In genomic region chr13:40788225-40788624, GRCm38 (mm10) we compare ENCODE assay signal across 29 mouse cellular contexts. TPM values are rescaled to one million over a fixed set of nuclear protein-coding genes. Genes with fewer than 3 reads are reported as not detected.
DNase-seq lines count a peak whose midpoint lies in the region; ATAC-seq lines count a peak whose summit lies in the region.
"Had no signal": no experiment of that assay in that cellular context is flagged by ENCODE, and none has a peak within 500 bp of the region (broad histone marks: within the 10 kb centered on the region; RNA-seq: fewer than 3 reads in every experiment).

No protein-coding gene starts in this region.

- WGBS in limb, embryonic 10.5 days, result 79% methylated on average over 2 of the region's 2 CpGs

- no peak overlapping the region for H3K27ac ChIP-seq in limb, embryonic 10.5 days
- H3K27ac ChIP-seq: embryonic facial prominence, embryonic 15.5 days; forebrain, embryonic 15.5 days; hindbrain, embryonic 13.5 days; limb, embryonic 12.5 days; macrophage; midbrain, embryonic 13.5 days; neural tube, embryonic 12.5 days had no signal

- DNase-seq in layer of hippocampus, adult 11-12 months (ENCODE audit: low spot score), result peak; percentile 3
- DNase-seq in layer of hippocampus, postnatal 10 days (ENCODE audit: low spot score in 2 of 2), result no peak
- DNase-seq in lung, postnatal 25 days (ENCODE audit: low spot score), result peak; percentile 5
- DNase-seq in lung, postnatal 4 days, result no peak
- no peak for DNase-seq in limb, embryonic 10.5 days (ENCODE audit: low spot score)
- DNase-seq in urinary bladder, adult 18-20 months (ENCODE audit: low spot score in 2 of 2), result no peak
- DNase-seq: adrenal gland, adult 8-10 months; cerebellum, adult 2 months; cerebellum, postnatal 25 days; heart, postnatal 10 days; kidney, adult 11 months; kidney, postnatal 4 days; retina, postnatal 1 day; right cerebral cortex, postnatal 25 days; spleen, adult 18-20 months had no signal

- no peaks in the 10 kb centered on the region for H3K9me3 ChIP-seq in limb, embryonic 10.5 days (replicated peaks)
- H3K9me3 ChIP-seq: embryonic facial prominence, embryonic 15.5 days; forebrain, embryonic 15.5 days; heart, embryonic 12.5 days; hindbrain, embryonic 13.5 days; limb, embryonic 12.5 days; midbrain, embryonic 13.5 days; neural tube, embryonic 12.5 days had no signal

- no peak overlapping the region for H3K4me3 ChIP-seq in limb, embryonic 10.5 days
- H3K4me3 ChIP-seq: embryonic facial prominence, embryonic 15.5 days; forebrain, embryonic 15.5 days; heart, embryonic 12.5 days; hindbrain, embryonic 13.5 days; limb, embryonic 12.5 days; midbrain, embryonic 13.5 days; neural tube, embryonic 12.5 days had no signal

- no peaks in the 10 kb centered on the region for H3K36me3 ChIP-seq in limb, embryonic 10.5 days
- H3K36me3 ChIP-seq: embryonic facial prominence, embryonic 15.5 days; forebrain, embryonic 15.5 days; heart, embryonic 12.5 days; hindbrain, embryonic 13.5 days; limb, embryonic 12.5 days; midbrain, embryonic 13.5 days; neural tube, embryonic 12.5 days had no signal

- H3K4me1 ChIP-seq in limb, embryonic 10.5 days, result no peaks in the 10 kb centered on the region
- H3K4me1 ChIP-seq: embryonic facial prominence, embryonic 15.5 days; forebrain, embryonic 15.5 days; hindbrain, embryonic 13.5 days; limb, embryonic 12.5 days; midbrain, embryonic 13.5 days; neural tube, embryonic 12.5 days had no signal

- ATAC-seq in granulocyte monocyte progenitor cell, adult 5-6 weeks (replicated peaks; ENCODE audit: poor library complexity, severe bottlenecking), result peak; percentile 93
- ATAC-seq in neutrophil, adult 5-6 weeks (ENCODE audit: extremely low read depth, insufficient number of reproducible peaks, low FRiP score, poor library complexity, severe bottlenecking), result peak; percentile 45; the same call in 1 of the 2 replicates
- ATAC-seq: activated CD4-positive, CD25-positive, alpha-beta regulatory T cell, adult 4 months; CD4-positive, CD25-positive, alpha-beta regulatory T cell, adult 4 months; forebrain, embryonic 15.5 days; midbrain, embryonic 13.5 days; Patski had no signal

- H3K27me3 ChIP-seq in limb, embryonic 10.5 days (ENCODE audit: low read depth, poor library complexity, severe bottlenecking), result no peaks in the 10 kb centered on the region
- H3K27me3 ChIP-seq: embryonic facial prominence, embryonic 15.5 days; forebrain, embryonic 15.5 days; heart, embryonic 12.5 days; limb, embryonic 12.5 days; midbrain, embryonic 13.5 days; neural tube, embryonic 12.5 days had no signal

RNA-seq across cellular contexts. Expression of gene Tfap2a, which starts 50.0 kb away (rescaled TPM):
- total RNA-seq in layer of hippocampus, postnatal 10 days (2021), result under 1 TPM; 0.38 to 0.48 TPM
- total RNA-seq in granulocyte monocyte progenitor cell, adult 5-6 weeks (2014; fragmentation: Nextera tagmentation), result not detected in 2 replicates
- total RNA-seq in granulocyte monocyte progenitor cell, adult 5-6 weeks (2017), result not detected in 2 replicates
- total RNA-seq in neutrophil, adult 5-6 weeks (2017), result not detected in 2 replicates
- polyA plus RNA-seq in limb, embryonic 10.5 days (2016; fragmentation: Nextera tagmentation; extraction: Ambion mirVana), result 6.7 and 6.9 TPM in 2 replicates
- polyA plus RNA-seq: activated CD4-positive, CD25-positive, alpha-beta regulatory T cell, adult 4 months; liver, embryonic 16.5 days had no signal

Comparison
In these comparisons a context has a peak if more than half of its experiments do, and no peak if none do; other contexts are left out.
1. DNase-seq: peak in layer of hippocampus, adult 11-12 months (single experiment) and lung, postnatal 25 days (single experiment); none in layer of hippocampus, postnatal 10 days (0 of 2), lung, postnatal 4 days (0 of 2), limb, embryonic 10.5 days (single experiment) and urinary bladder, adult 18-20 months (0 of 2).